Mouse (Mus musculus) mouse embryonic stem cell (cell line): Measurements from ENCODE around the gene Prap1.

Experiments used
- in situ Hi-C, 2 experiments: fragments of 300-500 bp; cut with MboI; formaldehyde crosslinking; loops; 1 replicate in 1 of 2; 3 replicates in 1 of 2; pipeline ENCODE4 v1.14.3; 2019 to 2020; ENCODE audit warnings: low sequenced_read_pairs in 2 of 2, low pct_unique_long_range_greater_than_20kb in 1 of 2, mixed read lengths in 1 of 2; ENCODE audit not compliant: unreplicated experiment in 1 of 2

Prap1 gene

GRCm38 (mm10) chr7:140092924-140093528, at the start of gene Prap1:
TSS of gene Prap1 (plus strand) at chr7:140093395.
- in situ Hi-C loops, result no loop called here

GRCm38 (mm10) chr7:140045546-140045945, 47.6 kb upstream of the Prap1 start:
- in situ Hi-C loops, result no loop called here

GRCm38 (mm10) chr7:140047811-140048311, 45.3 kb upstream of the Prap1 start:
- in situ Hi-C loops, result no loop called here

- in situ Hi-C loops, result no loop called here
Observed at GRCm38 (mm10) chr7:140048361-140049114, 44.7 kb upstream of the Prap1 start, which contains the start of gene Msx3. TSS of gene Msx3 (minus strand) at chr7:140049089.

GRCm38 (mm10) chr7:140049115-140049689, 44.0 kb upstream of the Prap1 start:
- in situ Hi-C loops, result no loop called here

GRCm38 (mm10) chr7:140054124-140054523, 39.1 kb upstream of the Prap1 start:
- in situ Hi-C loops, result no loop called here

- in situ Hi-C loops, result no loop called here
Observed at GRCm38 (mm10) chr7:140057413-140058407, 35.5 kb upstream of the Prap1 start.

GRCm38 (mm10) chr7:140058528-140058927, 34.7 kb upstream of the Prap1 start:
- in situ Hi-C loops, result no loop called here

GRCm38 (mm10) chr7:140059601-140060000, 33.6 kb upstream of the Prap1 start:
- in situ Hi-C loops, result no loop called here

- in situ Hi-C loops, result loop anchor here (10.0 kb wide), 1 partner anchor 156 kb away; no protein-coding TSS in a partner anchor
Observed at GRCm38 (mm10) chr7:140060936-140061831, 32.0 kb upstream of the Prap1 start.

- in situ Hi-C loops, result loop anchor here (10.0 kb wide), 1 partner anchor 157 kb away; no protein-coding TSS in a partner anchor
Observed at GRCm38 (mm10) chr7:140061832-140062130, 31.4 kb upstream of the Prap1 start.

- in situ Hi-C loops, result loop anchor here (10.0 kb wide), 1 partner anchor 158 kb away; no protein-coding TSS in a partner anchor
Observed at GRCm38 (mm10) chr7:140062307-140062706, 30.9 kb upstream of the Prap1 start.

GRCm38 (mm10) chr7:140063092-140063491, 30.1 kb upstream of the Prap1 start:
- in situ Hi-C loops, result loop anchor here (10.0 kb wide), 1 partner anchor 158 kb away; no protein-coding TSS in a partner anchor

- in situ Hi-C loops, result loop anchor here (10.0 kb wide), 1 partner anchor 163 kb away; no protein-coding TSS in a partner anchor
Observed at GRCm38 (mm10) chr7:140067397-140067796, 25.8 kb upstream of the Prap1 start.

- in situ Hi-C loops, result no loop called here
Observed at GRCm38 (mm10) chr7:140070042-140070711, 23.0 kb upstream of the Prap1 start.

GRCm38 (mm10) chr7:140077698-140078097, 15.5 kb upstream of the Prap1 start:
- in situ Hi-C loops, result no loop called here

- in situ Hi-C loops, result no loop called here
Observed at GRCm38 (mm10) chr7:140078711-140079110, 14.5 kb upstream of the Prap1 start.
